Mouse (Mus musculus) kidney, embryonic 16.5 days (tissue): ENCODE measurements around the gene Coro1a. TPM values are rescaled to one million over a fixed set of nuclear protein-coding genes. Genes with fewer than 3 reads are reported as not detected.

Experiments used
- ATAC-seq: fragments of 200-750 bp; cut with Nextera tagmentation; 2 replicates; pipeline ENCODE4 v1.8.0; 2017; ENCODE audit warnings: moderate TSS enrichment; ENCODE audit not compliant: low FRiP score, low TSS enrichment
- H3K27ac ChIP-seq: fragments of 300-500 bp; sonication (generic); 2 replicates; pipeline ENCODE4 v1.5.1; 2014; ENCODE audit warnings: low read length
- H3K27me3 ChIP-seq: fragments of 300-500 bp; sonication (generic); 2 replicates; pipeline ENCODE4 v1.6.1; 2014; ENCODE audit warnings: low read length, control low read depth, mixed read lengths; ENCODE audit not compliant: insufficient read depth
- H3K36me3 ChIP-seq: fragments of 300-500 bp; sonication (generic); 2 replicates; pipeline ENCODE4 v1.6.1; 2014; ENCODE audit warnings: low read length, control low read depth, mixed read lengths; ENCODE audit not compliant: insufficient read depth
- H3K4me1 ChIP-seq: fragments of 300-500 bp; sonication (generic); 2 replicates; pipeline ENCODE4 v1.6.1; 2014; ENCODE audit warnings: low read length, control low read depth, mixed read lengths; ENCODE audit not compliant: insufficient read depth
- H3K4me2 ChIP-seq: fragments of 300-500 bp; sonication (generic); replicated peaks from 2 replicates; pipeline ENCODE4 v1.6.1; 2014; ENCODE audit warnings: low read depth, low read length
- H3K4me3 ChIP-seq: fragments of 300-500 bp; sonication (generic); 2 replicates; pipeline ENCODE4 v1.5.1; 2014; ENCODE audit warnings: mild to moderate bottlenecking, low read length
- H3K9ac ChIP-seq: fragments of 300-500 bp; sonication (generic); replicated peaks from 2 replicates; pipeline ENCODE4 v1.6.1; 2014; ENCODE audit warnings: low read length
- H3K9me3 ChIP-seq: fragments of 300-500 bp; sonication (generic); 2 replicates; pipeline ENCODE4 v1.6.1; 2016; ENCODE audit warnings: low read length, control low read depth
- WGBS: fragments of 180-500 bp; shearing (Covaris S2); extraction: QIAGEN DNeasy Blood & Tissue Kit; methylation state at CpG from one replicate; pipeline ENCODE4 v1.1.7; 2014; 5-methylcytosine and 5-hydroxymethylcytosine counted together
- polyA plus RNA-seq: library from polyadenylated mRNA; unstranded; fragments of >200 nt; fragmentation: Nextera tagmentation; extraction: Ambion mirVana; gene quantifications from 2 replicates; pipeline ENCODE4 v1.2.1, GENCODE M21; 2015

Gene Coro1a
- polyA plus RNA-seq, 1 experiment from 2014 or later, result 19.7 TPM

DNA sequence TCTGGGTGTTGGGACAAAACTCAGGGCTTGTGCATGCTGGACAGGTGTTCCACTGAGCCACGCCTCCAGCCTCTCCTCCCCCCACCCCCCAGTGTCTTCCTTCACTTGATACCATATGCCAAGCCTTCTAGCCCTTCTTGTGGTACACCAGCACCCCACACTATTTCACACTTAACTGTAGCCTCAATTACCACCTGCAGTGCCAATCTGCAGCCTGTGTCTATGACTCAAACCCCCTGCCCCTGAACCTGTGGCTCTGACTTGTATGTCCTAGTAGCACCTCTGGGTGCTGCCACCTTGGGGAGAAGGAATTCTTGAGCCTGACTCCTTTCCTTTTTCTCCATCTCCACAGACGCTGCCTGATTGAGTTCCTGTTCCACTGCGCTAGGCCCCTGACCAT, 4.3 kb upstream of the Coro1a start:
- ATAC-seq, result no peak
- 74% methylated on average over 3 of the region's 3 CpGs for WGBS
- Histone ChIP-seq H3K4me2 (no peak overlapping the region), H3K27me3 (no peaks in the 10 kb centered on the region), H3K4me1 (no peaks in the 10 kb centered on the region), H3K27ac (no peak overlapping the region), H3K36me3 (no peaks in the 10 kb centered on the region), H3K9ac (no peak overlapping the region), H3K9me3 (peaks cover 5% of the 10 kb centered on the region; the same call in 1 of the 2 replicates), H3K4me3 (no peak overlapping the region)

DNA sequence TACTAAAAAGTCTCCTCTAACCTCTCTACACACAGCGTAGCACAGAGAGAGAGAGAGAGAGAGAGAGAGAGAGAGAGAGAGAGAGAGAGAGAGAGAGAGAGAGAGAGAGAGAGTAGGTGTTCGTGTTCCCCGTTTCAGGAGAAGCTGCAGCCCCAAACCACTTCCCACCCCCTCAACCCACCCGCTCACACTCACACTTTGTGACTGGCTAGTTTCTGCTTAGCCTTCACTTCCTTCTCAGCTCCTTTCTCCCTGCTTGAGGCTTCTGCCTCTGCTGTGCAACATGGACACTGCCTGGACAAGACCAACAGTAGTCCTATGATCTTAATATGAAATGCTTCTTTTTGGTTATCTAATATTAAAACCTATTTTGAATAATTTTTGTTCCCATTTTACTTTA, 2.7 kb upstream of the Coro1a start:
- Histone ChIP-seq H3K9ac (no peak overlapping the region), H3K4me1 (no peaks in the 10 kb centered on the region), H3K27me3 (peaks cover 2% of the 10 kb centered on the region; the same call in 1 of the 2 replicates), H3K4me3 (no peak overlapping the region), H3K27ac (no peak overlapping the region), H3K9me3 (peaks cover 5% of the 10 kb centered on the region; the same call in 1 of the 2 replicates), H3K4me2 (no peak overlapping the region), H3K36me3 (no peaks in the 10 kb centered on the region)
- WGBS, result 63% methylated on average over 4 of the region's 4 CpGs
- ATAC-seq, result no peak

DNA sequence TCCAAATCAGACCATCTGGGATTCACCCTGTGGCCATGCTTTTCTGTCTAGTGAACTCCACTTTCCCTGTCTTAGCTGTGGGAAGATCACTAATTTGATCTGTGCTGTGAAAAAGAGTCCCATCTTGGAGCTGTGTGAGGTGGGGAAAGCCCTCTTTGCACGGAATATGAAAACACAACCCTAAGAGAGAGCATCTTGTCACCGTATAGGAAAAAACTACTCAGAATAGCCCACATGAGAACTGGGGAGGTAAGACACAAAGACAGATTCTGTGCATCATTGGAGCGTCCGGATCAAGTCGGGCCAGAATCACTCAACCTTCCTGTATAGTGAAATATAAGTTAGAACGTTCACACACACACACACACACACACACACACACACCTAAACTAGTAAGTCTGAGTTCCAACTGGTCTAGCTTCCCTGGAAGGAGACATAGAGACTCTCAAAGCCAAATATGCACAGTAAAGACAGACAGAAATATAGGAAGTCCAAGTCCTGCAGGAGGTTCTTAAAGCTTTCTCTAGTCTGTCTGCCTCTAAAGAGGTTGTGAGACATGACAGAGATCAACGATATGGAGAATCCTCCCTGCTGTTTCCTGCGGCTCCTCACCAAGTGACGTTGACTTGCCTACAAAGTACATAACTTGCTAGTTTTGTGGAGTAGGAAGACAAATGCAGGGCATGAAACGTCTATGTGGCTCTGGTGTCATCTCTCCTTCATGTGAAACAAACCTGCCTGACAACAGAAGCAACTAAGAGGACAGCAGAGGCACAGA, 777 bp upstream of the Coro1a start:
- no peak overlapping the region for H3K27ac ChIP-seq
- no peak for ATAC-seq
- H3K36me3 ChIP-seq, result no peaks in the 10 kb centered on the region
- 83% methylated on average over 10 of the region's 10 CpGs for WGBS
- H3K9me3 ChIP-seq, result peaks cover 5% of the 10 kb centered on the region; the same call in 1 of the 2 replicates
- no peak overlapping the region for H3K9ac ChIP-seq
- peaks cover 16% of the 10 kb centered on the region for H3K27me3 ChIP-seq
- no peak overlapping the region for H3K4me3 ChIP-seq
- no peak overlapping the region for H3K4me2 ChIP-seq
- H3K4me1 ChIP-seq, result peaks cover 11% of the 10 kb centered on the region

DNA sequence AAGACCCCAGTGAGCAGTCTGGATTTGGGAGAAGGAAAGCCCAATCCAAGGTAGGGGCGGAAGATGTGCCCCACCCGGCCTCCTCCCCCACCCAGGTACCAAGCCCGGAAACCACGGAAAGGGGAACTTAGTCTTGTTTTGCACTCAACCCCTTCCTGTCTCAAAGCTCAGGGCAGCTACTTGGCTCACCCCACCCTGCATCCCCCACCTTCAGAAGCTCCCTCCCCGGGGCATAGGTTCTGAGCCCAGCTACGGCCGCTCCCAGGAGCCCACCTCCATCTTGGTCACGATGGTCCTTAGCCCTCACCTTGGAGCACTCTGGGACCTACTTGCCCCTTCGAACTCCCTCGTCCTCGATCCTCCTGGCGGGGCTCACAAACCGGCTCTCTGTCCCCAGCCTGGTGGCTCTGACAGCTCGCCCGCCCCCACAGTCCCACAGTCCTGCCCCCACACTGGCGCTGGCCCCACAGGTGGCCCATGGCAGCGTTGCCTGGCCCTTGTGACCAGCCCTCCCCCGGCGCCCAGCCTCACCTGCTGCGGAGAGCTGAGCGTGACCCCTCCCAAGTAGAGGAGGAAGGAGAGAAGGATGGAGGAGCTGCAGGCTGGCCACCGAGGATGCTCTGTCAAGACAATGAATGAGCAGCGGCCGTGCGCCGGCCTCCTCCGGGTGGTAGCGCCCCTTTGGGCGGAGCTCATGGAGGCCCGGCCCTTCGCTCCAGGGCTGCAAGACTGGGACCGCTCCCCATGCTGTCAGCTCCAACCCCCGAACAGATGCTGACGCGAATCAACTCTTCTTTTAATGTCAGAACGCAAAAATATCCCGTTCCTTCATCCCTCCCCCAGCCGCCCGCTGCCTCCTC, 3.2 kb downstream of the Coro1a start:
- peak overlapping the region; percentile 90 for H3K4me2 ChIP-seq
- H3K4me1 ChIP-seq, result peaks cover 13% of the 10 kb centered on the region
- H3K9me3 ChIP-seq, result peaks cover 4% of the 10 kb centered on the region; the same call in 1 of the 2 replicates
- peak overlapping the region; percentile 62 for H3K9ac ChIP-seq
- 2% methylated on average over 39 of the region's 39 CpGs for WGBS
- no peaks in the 10 kb centered on the region for H3K36me3 ChIP-seq
- ATAC-seq, result peak; percentile 64; the same call in 1 of the 2 replicates
- peak overlapping the region; percentile 49 for H3K4me3 ChIP-seq
- H3K27ac ChIP-seq, result no peak overlapping the region
- H3K27me3 ChIP-seq, result peaks cover 19% of the 10 kb centered on the region

DNA sequence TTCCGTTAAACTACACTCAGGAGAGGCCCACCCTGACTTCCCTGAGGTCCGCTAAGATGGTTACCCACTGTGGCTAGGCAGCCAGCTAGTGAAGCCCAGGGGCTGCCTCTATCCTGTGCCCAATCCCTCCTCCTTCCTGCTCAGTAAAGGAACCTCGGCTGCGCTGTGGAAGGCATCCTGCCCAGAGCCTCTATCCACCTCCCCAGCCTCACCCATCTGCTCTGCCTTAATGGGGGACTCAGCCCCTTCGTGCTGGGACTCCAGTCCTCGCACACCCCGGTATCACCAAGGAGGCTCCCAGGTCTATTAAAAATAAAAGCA, 3.9 kb downstream of the Coro1a start:
- Histone ChIP-seq H3K4me2 (peak overlapping the region; percentile 90; the same call in 1 of the 2 replicates), H3K4me3 (peak overlapping the region; percentile 49), H3K9ac (peak overlapping the region; percentile 62; the same call in 1 of the 2 replicates), H3K27me3 (peaks cover 19% of the 10 kb centered on the region), H3K4me1 (peaks cover 13% of the 10 kb centered on the region), H3K9me3 (no peaks in the 10 kb centered on the region), H3K36me3 (no peaks in the 10 kb centered on the region), H3K27ac (no peak overlapping the region)
- ATAC-seq, result no peak
- 11% methylated on average over 7 of the region's 7 CpGs for WGBS

DNA sequence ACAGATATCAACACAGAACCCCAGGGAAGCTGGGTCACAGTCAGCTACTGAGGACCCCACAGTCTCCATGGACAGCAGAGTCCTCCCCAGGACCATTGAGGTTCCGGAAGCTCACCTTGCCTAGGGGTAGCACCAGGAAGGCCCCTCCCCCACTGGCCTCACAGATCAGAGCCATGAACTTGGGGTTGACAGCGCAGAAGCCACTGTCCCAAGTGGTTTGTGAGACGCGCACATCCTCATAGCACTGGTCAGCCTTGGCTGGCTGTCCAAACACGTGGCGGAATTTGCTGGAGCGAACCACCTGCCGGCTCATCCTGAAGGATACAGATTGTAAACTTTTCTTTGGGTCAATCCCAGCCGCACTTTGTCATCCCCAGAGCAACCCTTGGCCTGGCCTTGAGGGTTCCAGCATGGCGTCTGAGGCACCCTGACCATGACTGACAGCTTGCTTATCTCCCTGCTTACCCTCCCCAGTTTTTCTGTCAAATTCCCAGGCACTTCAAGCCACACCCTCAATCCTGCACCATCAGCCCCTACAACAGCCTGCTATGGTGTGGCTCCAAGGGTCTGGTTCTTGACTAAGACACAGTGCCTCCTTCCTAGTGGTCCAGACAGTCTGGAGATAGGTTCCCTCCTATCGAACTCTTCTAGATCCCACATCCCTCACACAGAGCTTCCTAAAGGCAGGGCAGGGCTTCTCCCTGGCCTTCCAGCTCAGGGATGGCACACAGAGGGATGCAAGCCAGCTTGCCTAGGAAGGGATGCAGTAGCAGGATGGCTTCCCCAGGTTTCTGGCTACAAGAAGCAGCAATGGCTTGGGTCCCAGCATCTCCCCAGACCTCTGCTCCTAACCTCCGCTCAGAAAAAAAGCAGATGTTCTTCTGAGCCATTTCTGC, 4.5 kb downstream of the Coro1a start:
- Histone ChIP-seq H3K9me3 (no peaks in the 10 kb centered on the region), H3K27ac (no peak overlapping the region), H3K4me1 (peaks cover 13% of the 10 kb centered on the region), H3K9ac (no peak overlapping the region), H3K27me3 (peaks cover 19% of the 10 kb centered on the region), H3K36me3 (no peaks in the 10 kb centered on the region), H3K4me3 (peak overlapping the region; percentile 49; the same call in 1 of the 2 replicates), H3K4me2 (no peak overlapping the region)
- no peak for ATAC-seq
- 75% methylated on average over 12 of the region's 12 CpGs for WGBS

DNA sequence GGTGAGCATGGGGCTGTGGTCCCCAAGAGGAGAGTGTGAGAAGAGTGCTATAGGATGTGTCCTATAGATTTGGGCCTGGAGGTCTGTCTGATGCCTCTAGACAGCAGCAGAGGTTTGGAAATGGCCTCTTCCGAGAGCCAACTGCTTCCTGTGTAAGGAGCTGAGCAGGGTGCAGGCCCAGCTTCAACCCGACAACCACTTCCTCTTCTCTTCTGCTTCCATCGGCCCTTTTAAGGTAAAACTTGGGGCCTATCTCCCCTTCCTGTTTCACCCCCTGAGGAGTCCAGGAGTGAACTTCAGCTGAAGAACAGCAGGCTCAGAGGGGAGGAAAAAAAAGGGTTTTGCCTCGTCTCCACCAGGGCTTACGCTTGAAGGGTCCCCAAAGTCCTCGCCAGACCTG, 5.2 kb downstream of the Coro1a start:
- no peak overlapping the region for H3K27ac ChIP-seq
- H3K4me3 ChIP-seq, result no peak overlapping the region
- H3K27me3 ChIP-seq, result peaks cover 19% of the 10 kb centered on the region
- no peak overlapping the region for H3K9ac ChIP-seq
- H3K4me1 ChIP-seq, result peaks cover 13% of the 10 kb centered on the region
- H3K9me3 ChIP-seq, result no peaks in the 10 kb centered on the region
- ATAC-seq, result no peak
- 74% methylated on average over 6 of the region's 6 CpGs for WGBS
- no peak overlapping the region for H3K4me2 ChIP-seq
- H3K36me3 ChIP-seq, result no peaks in the 10 kb centered on the region

DNA sequence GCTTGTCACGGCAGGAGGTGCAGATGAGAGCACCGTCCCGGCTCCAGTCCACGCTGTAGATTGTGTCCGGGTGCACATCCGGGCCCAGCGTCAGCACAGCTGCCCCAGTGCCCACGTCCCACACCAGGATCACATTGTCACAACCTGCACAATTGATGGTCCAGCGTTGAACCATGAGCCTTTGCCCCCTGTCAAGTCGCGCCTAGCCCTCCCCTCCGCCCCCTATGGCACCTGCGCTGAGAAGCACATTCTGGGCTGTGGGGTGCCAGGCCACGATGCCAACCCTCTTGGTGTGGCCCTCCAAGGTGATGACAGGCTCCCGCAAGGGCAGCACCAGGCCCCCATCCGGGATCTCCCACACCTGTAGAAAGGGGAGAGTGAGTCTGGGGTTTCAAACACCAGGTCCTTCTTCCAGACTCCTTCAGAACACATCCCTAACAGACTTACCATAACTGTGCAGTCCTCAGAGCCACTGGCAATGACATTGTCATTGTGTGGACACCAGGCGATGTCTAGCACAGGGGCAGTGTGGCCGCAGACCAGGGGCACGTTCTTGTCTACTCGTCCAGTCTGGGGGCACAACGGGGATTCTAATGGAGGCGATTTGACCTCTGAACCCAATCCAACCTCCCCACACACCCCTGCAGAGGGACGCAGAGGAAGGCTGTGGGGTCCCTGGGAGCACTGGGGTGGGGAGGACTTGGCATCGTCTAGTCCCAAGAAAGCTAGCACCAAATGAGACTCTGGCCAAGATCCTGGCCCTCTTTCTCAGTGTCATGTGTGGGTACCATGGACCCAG, 5.8 kb downstream of the Coro1a start:
- Histone ChIP-seq H3K9ac (0 out of 2 replicates have a peak overlapping the region, but pooled peaks have one; percentile 48), H3K27ac (no peak overlapping the region)
- 0 out of 2 replicates have a peak, but pooled peaks have one; percentile 15 for ATAC-seq

More for the DNA sequence above, 5.8 kb downstream of the Coro1a start:
- H3K27me3 ChIP-seq, result peaks cover 19% of the 10 kb centered on the region
- H3K4me2 ChIP-seq, result peak overlapping the region; percentile 36
- WGBS, result 56% methylated on average over 24 of the region's 24 CpGs
- no peaks in the 10 kb centered on the region for H3K9me3 ChIP-seq
- no peaks in the 10 kb centered on the region for H3K36me3 ChIP-seq
- H3K4me1 ChIP-seq, result peaks cover 19% of the 10 kb centered on the region
- H3K4me3 ChIP-seq, result no peak overlapping the region
